Mouse (Mus musculus) kidney, postnatal 36 days (tissue): ENCODE data around the gene Usp46.

Source experiments
- DNase-seq, 2 experiments: peaks; one replicate each; pipeline ENCODE4 v3.0.0; 2021 to 2022; ENCODE audit warnings: mixed read lengths in 2 of 2

The Usp46 gene

DNA sequence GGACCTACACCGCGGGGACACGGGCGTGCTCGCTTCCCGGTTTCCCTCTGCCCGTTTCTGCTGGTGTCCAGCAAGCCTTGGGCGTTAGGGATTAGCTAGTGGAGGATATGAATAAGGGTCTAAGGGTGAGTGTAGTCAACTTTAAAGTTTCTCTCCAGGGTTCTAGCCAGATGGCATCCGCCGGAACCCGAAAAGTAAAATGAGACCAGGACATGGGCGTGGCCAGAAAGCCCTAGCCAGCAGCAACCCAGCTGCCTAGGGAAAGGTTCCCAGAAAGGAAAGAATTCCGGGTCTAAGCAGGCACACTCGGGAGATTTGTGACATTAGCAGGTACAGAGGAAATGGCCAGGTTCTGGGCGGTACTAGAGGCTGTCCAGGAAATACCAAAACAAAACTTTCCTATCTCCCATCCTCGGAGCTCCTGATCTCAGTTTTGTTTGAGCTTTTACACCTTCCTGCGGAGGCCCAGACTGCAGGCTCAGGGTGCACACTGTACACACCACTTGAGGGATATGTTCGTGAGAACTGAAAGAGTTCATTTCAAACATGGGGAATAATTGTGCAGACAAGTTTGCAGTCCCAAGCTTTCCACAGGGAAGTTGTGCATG lies 587 bp upstream of the Usp46 start:
- DNase-seq = peak; percentile 86 to 91

DNA sequence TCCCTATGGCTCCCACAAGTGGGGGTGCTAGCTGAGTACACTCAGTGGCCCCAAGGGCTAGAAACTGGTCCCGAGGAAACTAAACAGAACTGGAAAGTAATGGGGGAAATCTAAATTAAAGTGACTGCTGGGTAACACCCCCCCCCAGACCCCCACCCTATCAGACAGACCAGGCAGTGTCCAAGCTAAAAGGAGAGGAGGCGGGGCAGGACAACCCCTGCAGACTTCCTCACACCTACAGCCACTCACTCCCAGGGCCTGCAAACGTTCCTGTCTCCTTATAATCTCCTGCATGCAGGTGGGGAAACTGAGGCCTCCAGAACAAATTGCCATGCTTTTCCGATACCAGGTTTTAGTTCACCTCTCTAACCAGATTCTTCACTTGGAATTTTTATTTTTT lies 885 bp downstream of the Usp46 start:
- no peak for DNase-seq

DNA sequence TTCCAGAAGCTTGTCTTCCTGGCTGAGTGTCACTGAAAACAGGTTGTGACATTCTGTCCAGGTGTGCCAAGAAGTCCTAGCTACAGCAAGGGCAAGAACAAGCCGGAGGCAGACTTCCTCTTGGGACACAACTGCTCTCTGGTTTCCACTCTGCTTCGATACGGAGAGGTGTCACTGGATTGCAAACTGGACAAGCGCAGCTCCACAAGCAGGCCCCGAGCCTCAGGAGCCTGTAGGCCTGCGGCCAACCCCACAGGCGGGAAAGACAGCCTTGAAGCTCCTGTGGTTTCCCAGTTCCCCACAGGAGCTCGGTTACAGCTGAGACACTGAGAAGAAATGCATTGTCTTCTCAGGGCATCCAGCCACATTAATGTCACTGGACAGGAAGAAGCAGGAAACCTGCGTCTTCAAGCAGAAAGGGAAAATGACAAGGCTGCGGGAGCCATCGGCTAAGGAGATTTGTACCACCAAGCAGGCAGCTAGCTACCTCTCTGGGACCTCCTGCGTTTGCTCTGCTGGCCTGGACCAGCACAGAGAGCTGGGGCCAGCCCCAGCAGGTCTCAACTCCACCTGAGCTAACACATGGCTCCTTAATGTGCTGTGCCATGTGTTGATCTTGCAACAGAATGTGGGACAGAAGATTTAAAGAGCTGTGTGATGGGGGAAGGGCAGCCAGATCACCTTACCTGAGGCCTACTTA lies 1.7 kb downstream of the Usp46 start:
- DNase-seq = peak; percentile 56 to 57

DNA sequence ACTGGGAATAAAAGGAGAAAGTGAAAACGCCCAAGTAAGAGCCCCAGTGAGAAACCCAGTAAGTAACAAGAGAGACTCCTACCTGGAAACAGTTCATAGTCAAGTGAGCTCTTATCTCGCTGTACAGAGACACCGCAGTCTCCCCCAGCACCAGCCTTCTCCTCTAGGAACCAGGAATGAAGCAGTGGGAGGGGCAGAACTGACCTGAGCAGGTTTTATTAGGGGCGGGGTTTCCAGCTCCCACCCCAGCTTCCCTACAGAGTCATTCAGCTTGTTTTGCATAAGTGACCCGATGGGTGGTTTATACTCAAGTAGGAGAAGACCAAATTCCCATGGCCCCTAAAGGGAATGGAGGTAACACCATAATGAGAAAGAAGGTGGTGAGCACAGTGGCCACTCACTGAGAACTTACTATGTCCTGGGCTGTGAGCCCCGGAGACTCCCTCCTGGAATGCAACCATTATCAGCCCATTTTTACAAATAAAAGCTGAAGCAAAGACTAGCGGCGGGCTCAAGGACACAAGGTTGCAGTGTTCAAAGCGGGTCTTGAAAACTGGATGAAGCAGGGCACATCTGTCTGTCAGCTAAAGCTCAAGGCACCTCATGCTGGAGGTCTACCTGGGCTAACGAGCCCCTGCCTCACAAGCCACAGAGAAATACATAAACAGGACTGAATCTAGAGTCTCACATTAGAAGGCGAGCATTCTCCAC lies 2.5 kb downstream of the Usp46 start:
- peak; percentile 53 to 65 for DNase-seq

DNA sequence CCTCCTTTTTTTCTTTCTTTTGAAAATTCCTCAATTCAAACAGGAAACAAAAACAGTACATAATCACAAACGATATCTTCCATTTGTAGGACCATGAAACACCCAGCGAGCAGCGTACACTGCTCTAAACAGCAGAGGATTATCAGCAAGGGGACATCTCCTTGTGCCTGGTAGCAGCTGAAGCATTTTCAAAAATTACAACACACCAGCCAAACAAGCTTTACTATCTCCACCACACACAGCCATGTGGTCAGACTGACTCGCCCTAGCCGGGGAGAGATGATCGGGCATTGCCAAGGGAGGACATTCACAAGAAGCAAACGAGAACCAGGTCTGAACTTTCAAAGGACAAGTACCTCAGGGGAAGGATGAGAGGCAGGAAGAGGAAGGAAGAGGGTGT lies 3.4 kb downstream of the Usp46 start:
- DNase-seq = no peak

DNA sequence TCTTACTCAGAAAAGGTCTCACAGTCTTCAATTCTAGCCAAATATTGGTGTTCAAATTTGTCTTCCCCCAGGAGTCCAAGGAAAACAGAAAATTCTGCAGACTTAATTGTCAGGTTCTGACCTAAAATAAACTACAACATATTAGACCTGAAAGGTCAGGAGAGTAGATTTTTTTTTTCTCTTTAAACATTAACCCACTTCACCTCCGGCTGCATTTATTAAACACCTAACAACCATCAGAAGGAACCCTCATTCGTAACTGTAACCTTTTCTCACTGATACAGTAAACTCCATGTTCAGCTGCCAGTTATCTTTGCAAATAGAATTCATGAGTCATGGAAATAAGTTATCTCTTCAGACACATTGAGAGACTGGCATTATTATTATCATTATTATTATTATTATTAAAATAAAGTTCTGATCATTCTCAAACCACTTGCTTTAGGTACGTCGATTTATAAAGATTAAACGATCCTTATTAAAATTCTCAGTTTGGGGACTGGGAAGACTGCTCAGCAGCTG lies 4.9 kb downstream of the Usp46 start:
- no peak for DNase-seq

DNA sequence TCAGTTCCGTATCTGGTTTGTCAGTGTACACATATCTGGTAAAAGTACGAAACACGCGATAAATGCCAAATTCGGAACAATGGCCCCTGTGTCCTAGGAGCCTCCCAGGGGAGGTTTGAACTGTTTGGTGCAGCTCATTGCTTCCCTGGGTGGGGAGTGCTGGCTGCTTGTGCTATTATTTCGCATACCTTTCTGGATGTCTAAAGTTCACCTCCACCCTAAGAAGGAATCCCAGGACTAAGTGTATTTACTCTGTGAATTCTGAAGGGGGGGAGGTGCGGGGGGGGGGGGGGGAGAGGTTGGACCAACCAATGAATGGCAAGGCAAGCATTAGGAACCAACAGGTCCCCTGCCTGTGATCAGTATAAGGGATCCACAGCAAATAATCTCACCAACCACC lies 6.0 kb downstream of the Usp46 start:
- DNase-seq = no peak

DNA sequence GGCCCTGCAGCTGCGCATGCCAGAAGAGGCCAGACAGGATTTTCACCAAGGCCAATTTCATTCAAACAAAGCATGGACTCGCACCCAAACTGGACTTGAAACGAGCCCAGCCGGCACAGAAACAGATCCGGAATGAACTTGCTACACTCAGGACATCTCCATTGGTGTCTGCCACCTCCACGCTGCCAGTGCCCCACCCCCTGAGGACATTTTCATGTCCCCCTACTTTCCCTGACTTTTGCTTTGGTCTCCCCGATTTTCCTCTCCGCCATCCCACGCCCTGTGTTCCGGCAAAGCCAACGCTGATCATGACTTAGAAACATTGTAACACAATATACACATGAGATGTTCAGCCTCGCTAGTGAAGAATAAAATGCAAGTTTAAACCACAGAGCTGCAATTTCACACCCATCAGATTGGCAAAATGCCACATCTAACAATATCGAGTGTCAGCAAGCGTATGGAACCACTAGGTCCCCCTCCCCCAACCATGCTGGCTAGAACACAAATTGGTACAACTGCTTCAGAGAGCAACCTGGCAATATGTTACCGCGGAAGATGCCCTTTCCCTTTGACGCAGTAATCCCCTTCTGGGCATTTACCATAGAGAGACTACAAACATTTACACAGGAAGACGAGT lies 6.7 kb downstream of the Usp46 start:
- no peak for DNase-seq

DNA sequence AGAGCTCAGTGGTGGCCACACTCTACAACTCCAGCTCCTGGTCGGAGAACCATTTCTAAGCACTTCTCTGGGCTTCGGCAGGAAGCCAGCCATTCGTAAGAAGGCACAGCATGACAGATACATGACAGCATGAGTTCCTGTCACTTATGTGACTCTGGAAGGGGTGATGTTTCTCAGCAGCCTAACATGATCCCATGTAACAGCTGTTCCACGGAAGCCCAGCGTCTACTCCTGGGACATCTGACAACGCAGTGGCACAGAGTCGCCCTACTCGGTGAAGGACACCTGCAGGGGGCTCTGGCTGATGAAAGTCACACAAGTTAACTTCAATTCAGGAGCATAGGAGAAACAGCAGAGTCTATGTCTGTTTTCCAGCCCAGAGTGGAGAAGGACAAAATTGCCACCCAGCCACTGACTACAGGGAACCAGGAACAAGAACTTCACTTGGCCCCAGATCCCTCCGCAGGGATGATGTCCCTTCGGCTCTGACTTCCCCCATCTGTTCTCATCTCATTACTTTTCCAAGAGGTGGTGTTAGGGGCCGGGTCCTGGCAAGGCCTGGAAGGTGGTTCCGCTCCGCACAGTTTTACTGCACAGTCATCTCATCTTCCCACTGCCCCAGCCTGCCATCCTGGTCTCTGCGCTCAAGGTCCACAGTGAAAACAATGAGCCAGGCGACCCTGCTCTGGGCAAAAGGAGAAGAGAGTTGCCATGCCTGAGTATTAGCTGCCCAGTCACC lies 15.9 kb downstream of the Usp46 start:
- DNase-seq = no peak

DNA sequence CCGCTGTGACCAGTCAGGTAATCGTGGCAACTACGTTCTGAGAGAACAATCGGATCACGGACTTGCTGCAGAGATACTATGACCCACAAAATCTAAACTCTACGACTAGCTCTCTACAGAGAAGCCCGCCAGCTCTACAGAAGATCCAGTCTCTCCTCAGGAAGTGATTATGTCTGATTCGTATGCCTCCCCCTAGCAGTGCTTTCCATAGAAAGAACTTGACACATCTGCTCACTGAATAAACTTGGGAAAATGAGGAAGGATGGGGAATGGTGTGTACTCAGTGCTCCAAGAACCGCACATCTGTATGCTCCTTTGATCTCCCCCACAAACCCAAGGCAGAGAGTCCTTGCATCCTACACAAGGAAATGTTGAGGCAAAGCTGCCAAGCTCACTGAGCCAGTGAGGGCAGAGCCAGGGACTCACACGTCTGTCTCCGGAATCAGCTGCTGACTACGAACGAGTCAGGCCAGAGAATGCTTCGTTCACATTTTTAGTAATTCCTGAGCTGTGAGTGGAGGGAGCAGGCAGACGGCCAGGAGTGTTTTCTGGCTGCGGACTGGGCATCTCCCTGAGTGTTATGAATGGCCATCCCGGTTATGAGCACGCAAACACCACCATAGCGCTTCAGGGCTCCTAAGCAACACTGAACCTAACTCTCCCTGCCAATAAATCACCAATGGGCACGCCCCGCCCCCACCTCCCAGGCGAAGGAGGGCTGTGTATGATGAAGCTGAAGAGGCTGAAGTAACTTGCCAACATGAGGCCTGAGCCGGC lies 16.6 kb downstream of the Usp46 start:
- DNase-seq = peak; percentile 76 to 77

DNA sequence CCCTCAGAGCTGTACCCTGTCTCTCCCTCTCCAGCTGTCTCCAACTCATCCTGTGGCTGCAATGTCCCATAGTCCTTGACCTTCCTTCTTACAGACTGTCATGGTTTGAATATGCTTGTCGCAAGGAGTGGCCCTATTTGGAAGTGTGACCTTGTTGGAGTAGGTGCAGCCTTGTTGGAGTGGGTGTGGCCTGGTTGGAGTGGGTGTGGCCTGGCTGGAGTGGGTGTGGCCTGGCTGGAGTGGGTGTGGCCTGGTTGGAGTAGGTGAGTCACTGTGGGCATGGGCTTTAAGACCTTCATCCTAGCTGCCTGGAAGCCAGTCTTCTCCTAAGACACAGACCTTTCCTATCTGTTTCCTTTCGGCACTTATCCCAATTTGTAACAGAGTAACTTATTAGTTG lies 17.3 kb downstream of the Usp46 start:
- DNase-seq = no peak

DNA sequence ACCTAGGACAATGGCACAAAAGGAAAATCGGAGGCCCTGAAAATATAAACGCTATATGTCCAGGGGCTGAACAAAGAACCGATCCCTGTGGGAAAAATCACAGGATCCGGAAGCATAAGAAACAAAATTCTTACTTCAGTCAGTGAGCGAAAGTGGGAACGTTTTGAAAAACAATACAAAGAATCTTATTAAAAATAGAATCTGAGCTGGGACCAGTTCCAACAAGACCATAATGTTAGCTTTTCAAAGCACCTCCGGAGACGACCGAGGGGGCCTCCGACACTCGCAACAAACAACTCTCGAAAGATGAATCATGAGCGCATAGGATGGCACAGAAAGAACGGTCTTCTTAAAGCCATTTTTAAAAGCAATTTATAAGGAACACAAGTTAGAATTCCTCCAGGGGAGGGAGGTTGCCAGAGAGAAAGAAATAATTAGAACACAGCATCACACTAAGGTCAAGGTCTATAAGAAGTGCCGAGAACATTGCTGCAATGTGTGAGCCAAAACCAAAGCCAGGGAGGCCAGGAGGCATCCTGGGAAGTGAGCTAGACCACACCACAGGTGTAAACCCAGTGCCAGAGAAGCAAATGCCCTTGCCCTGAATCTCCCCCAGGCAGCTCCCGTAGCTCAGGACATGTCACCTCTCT lies 19.3 kb downstream of the Usp46 start:
- DNase-seq = peak in 1 of 2 experiments; percentile 27

DNA sequence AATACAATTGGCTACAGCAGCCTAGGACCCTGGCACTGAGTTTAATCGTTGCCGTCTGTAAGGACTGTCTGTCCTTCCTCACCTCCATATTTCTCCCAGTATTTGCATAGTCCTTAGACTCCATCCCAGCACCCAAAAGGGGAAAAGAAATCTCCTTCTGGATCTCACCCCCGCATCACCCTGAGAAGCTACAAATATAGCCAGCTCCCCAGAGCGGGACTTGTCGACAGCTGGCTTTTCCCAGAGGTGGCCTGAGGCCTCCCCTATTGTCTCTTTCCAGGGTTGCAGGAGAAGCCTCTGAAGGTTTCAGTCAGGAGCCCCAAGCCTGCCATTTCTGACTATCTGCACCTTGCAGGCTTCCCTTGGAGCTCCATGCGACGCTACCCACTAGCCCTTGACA lies 23.6 kb downstream of the Usp46 start:
- no peak for DNase-seq

DNA sequence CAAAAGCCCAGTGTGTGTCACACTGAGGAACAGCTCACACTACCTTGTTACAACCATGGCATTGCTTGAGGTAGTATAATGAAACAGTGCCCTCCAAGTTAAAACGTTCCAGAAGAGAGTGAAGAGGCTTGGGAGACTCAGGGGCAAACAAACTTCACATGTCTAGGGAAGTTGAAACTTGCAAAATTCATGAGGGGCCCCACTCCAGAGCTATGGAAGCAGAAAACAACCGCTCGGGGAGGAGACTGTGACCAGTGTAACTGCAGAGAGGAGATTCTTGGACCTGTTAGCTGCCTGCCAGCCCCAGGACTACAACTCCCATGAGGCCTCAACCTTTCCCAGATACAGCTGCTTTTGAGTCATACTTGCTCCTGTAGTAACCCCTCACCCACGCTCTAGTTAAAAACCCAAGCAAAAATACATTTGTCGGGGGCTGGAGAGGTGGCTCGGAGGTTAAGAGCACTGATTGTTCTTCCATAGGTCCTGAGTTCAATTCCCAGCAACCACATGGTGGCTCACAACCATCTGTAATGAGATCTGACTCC lies 25.4 kb downstream of the Usp46 start:
- no peak for DNase-seq

DNA sequence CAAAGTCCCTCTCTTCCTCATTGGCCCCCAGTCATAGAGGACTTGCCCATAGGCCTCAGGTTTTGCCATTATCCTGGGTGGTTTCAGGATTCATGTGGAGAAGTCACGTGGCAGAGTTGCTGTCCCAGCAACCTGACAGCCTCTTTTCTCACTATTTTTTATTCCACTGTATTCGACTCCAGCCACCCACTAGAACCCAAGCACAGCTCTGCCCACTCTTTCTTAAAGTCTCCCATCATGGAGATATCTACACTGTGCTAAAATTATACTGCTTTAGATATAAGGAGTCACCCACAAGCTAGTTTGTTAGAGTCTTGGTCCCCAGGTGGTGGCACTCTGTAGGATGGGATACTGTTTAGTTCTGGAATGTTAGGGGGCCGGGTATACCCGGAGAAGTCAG lies 27.7 kb downstream of the Usp46 start:
- no peak for DNase-seq

DNA sequence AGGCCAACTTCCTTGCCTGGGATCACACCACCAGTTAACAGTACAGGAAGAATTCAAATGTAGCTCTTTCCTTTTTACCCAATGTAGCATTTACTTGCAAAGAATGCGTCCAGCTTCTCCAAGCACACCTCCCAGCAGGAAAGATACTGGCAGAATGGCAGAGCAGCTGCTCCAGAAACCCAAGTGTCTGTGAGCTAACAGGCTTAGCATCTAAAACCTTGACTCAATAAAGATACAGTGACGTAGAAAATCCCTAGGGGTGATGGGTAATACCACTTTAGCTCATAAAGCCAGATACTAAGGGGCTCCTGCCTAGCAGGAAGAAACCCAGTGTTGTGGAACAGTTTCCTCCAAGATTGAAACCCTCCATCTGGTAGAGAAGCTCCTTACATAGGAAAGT lies 32.8 kb downstream of the Usp46 start:
- DNase-seq = no peak

DNA sequence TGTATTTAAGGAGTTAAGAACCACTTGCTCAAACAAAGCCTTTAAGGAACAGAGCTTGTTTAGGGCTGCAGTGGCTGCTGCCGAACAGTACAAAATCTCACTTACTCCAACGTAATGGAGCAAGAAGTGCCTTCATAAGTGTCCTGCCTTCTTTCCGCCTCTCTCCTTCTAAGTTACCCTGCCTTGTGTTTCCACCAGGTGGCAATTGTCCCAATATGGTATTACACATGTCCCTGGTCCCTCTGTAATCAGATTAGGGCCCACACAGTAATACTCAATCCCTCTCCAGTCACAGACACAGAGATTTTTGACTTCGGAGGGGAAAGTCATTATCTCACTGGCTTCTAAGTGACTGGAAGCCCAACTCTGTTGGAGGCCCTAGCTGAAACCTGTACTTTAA lies 34.1 kb downstream of the Usp46 start:
- no peak for DNase-seq

DNA sequence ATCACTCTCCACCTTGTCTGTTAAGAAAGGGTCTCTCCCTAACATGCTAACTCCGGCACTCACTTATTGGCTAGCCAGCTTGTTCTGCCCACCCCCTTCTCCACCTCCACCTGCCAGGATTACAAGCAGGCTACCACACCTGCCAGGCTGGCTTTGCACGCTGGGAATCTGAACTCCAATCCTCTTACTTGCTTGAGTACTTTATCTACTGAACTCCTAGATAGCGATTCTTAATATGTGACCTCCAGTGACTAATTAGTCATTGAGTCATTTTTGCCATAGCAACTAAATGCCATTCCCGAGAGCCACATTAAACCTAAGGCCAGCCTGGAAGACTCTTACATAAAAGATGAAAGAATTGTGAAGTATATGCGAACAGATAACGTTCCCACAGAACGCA lies 38.4 kb downstream of the Usp46 start:
- no peak for DNase-seq

DNA sequence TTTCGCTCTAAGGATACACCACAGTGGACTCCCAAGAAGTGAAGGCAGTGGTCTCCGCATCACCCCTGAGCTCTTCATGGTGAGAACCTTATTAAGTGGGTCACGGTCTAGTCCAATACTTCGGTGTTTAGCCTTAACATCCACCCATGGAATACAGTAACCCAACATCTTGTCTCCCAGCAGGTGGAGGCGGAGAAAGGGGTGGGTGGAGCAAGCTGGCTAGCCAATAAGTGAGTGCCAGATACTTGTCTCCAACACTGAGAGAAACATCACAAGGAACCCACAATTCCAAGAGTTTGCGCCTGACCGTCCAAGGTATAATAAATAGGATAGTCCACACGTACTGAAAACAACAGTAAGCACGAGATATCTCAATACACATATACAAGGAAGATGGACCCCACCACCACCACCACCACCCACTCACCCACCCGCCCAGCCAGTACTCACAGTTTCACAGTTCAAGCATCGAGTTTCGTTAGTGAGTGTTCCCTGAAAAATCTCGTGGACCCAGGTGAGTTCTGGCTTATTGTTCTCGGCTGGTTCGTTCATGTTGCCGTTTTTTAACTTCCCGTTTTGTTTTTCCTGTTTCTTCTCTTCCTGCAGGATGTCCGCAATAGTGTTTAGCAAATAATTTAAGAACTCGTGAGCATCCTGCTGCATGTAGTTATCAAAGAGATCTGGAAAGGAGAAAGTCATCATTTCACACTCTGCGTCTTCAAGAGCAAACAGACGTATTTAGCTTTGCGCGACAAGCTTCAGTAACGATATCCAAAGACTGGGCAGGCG lies 39.3 kb downstream of the Usp46 start:
- DNase-seq = no peak

DNA sequence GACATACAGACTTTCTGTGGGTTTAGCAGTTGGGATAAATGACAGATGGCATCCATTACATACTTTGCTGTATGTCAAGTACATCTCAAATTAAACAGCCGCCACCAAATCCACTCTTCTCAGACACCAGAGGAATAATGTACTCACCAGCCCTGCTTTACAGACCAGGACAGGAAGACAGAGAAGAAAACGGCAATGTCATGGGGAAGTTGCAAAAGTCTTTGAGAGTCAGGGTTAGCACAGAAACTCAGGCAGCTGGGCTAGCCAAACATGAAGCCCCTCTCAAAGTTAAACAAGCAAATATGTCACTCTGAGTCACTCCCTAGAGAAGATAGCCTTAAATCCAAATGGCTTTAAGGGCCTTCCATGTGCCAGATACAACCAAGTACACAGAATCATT lies 40.0 kb downstream of the Usp46 start:
- no peak for DNase-seq
